18 mouse cellular contexts compared by ENCODE assay signal in genomic region chrX:130549275-130549674, GRCm38 (mm10).
DNase-seq lines count a peak whose midpoint lies in the region; ATAC-seq and TF ChIP-seq lines count a peak whose summit lies in the region.
"Had no signal": no experiment of that assay in that cellular context is flagged by ENCODE, and none has a peak within 500 bp of the region (broad histone marks: within the 10 kb centered on the region; RNA-seq: fewer than 3 reads in every experiment).

No protein-coding gene starts in this region.

- no peak for TF ChIP-seq EP300 in heart, postnatal 0 days (IDR thresholded peaks at IDR 0.05; ENCODE audit: low read depth)
- no peak for TF ChIP-seq EP300 in ES-Bruce4 (IDR thresholded peaks at IDR 0.05; ENCODE audit: insufficient read depth, low read depth, low read length)

- H3K27me3 ChIP-seq in heart, postnatal 0 days (ENCODE audit: control insufficient read depth, insufficient read depth, low read length) = no peaks in the 10 kb centered on the region
- no peaks in the 10 kb centered on the region for H3K27me3 ChIP-seq in ES-Bruce4 (ENCODE audit: control insufficient read depth, insufficient read depth, low read length, poor library complexity, severe bottlenecking)
- no peaks in the 10 kb centered on the region for H3K27me3 ChIP-seq in megakaryocyte, embryonic 14.5 days (replicated peaks)
- H3K27me3 ChIP-seq: CH12.LX; neural tube, embryonic 13.5 days had no signal

- no peak for ATAC-seq in heart, postnatal 0 days (ENCODE audit: insufficient read depth, low read depth)

- H3K9ac ChIP-seq in heart, postnatal 0 days (replicated peaks; ENCODE audit: low read depth, low read length) = no peak overlapping the region
- H3K9ac ChIP-seq in ES-Bruce4 (ENCODE audit: low read depth, poor library complexity, severe bottlenecking) = peak overlapping the region; percentile 29; the same call in 1 of the 2 replicates
- H3K9ac ChIP-seq: limb, embryonic 13.5 days; neural tube, embryonic 13.5 days had no signal

- no peaks in the 10 kb centered on the region for H3K36me3 ChIP-seq in heart, postnatal 0 days (replicated peaks; ENCODE audit: control insufficient read depth, insufficient read depth, low read length)
- H3K36me3 ChIP-seq in ES-Bruce4 (ENCODE audit: control insufficient read depth, insufficient read depth, low read length, poor library complexity, severe bottlenecking) = no peaks in the 10 kb centered on the region
- no peaks in the 10 kb centered on the region for H3K36me3 ChIP-seq in megakaryocyte, embryonic 14.5 days (replicated peaks; ENCODE audit: low read length)
- H3K36me3 ChIP-seq: limb, embryonic 13.5 days; neural tube, embryonic 13.5 days had no signal

- WGBS in heart, postnatal 0 days = 46% methylated on average over 3 of the region's 3 CpGs

- no peak overlapping the region for H3K4me2 ChIP-seq in heart, postnatal 0 days (ENCODE audit: low read depth, low read length)
- H3K4me2 ChIP-seq: limb, embryonic 13.5 days; midbrain, embryonic 11.5 days; neural tube, embryonic 13.5 days had no signal

- TF ChIP-seq POLR2A in ES-Bruce4 (IDR thresholded peaks at IDR 0.05; ENCODE audit: insufficient read depth, low read length) = no peak

- H3K4me1 ChIP-seq in heart, postnatal 0 days (ENCODE audit: control insufficient read depth, insufficient read depth) = no peaks in the 10 kb centered on the region
- H3K4me1 ChIP-seq in ES-Bruce4 (ENCODE audit: control insufficient read depth, insufficient read depth, low read length) = peaks cover 4% of the 10 kb centered on the region
- peaks cover 12% of the 10 kb centered on the region for H3K4me1 ChIP-seq in megakaryocyte, embryonic 14.5 days
- H3K4me1 ChIP-seq: limb, embryonic 13.5 days; neural tube, embryonic 13.5 days had no signal

- no peak overlapping the region for H3K4me3 ChIP-seq in heart, postnatal 0 days (ENCODE audit: low read depth, low read length)
- no peak overlapping the region for H3K4me3 ChIP-seq in ES-Bruce4 (ENCODE audit: low read depth, low read length)
- peak overlapping the region; percentile 82 for H3K4me3 ChIP-seq in megakaryocyte, embryonic 14.5 days (replicated peaks)
- H3K4me3 ChIP-seq: limb, embryonic 13.5 days; neural tube, embryonic 13.5 days had no signal

- no peak for DNase-seq in heart, postnatal 0 days (ENCODE audit: low spot score)
- DNase-seq in heart, postnatal 36 days = no peak
- DNase-seq in thymus, postnatal 0 days (ENCODE audit: low spot score) = peak; percentile 83
- DNase-seq in right cerebral cortex, postnatal 10 days (ENCODE audit: low spot score in 2 of 2) = no peak
- no peak for DNase-seq in yolk sac, embryonic 10.5 days (ENCODE audit: low spot score)
- DNase-seq in layer of hippocampus, adult 18-20 months (ENCODE audit: low spot score in 2 of 2) = no peak
- DNase-seq: adrenal gland, postnatal 14 days; heart, postnatal 14 days; kidney, postnatal 14 days; lung, adult 2 months; right cerebral cortex, postnatal 14 days had no signal

- intact Hi-C loops in heart, postnatal 36 days (cut with DNase I) = no loop called here

- TF ChIP-seq CTCF in heart, postnatal 0 days (IDR thresholded peaks at IDR 0.05; ENCODE audit: low read depth) = no peak
- TF ChIP-seq CTCF in ES-Bruce4 (IDR thresholded peaks at IDR 0.05; ENCODE audit: low read depth, low read length) = no peak

- no peaks in the 10 kb centered on the region for H3K9me3 ChIP-seq in heart, postnatal 0 days (replicated peaks; ENCODE audit: control insufficient read depth, low read length)
- no peaks in the 10 kb centered on the region for H3K9me3 ChIP-seq in ES-Bruce4 (replicated peaks; ENCODE audit: control insufficient read depth, insufficient read depth, low read length, poor library complexity, severe bottlenecking)
- H3K9me3 ChIP-seq in megakaryocyte, embryonic 14.5 days = no peaks in the 10 kb centered on the region
- H3K9me3 ChIP-seq: limb, embryonic 13.5 days; neural tube, embryonic 13.5 days had no signal

- peak overlapping the region; percentile 25; the same call in 1 of the 2 replicates for H3K27ac ChIP-seq in heart, postnatal 0 days (ENCODE audit: low read depth)
- peak overlapping the region; percentile 86 for H3K27ac ChIP-seq in ES-Bruce4 (ENCODE audit: insufficient read depth, low read length)
- H3K27ac ChIP-seq: limb, embryonic 13.5 days; neural tube, embryonic 13.5 days; stomach, postnatal 0 days had no signal
